Mouse (Mus musculus): ENCODE results near the gene Tollip. TPM values are rescaled to one million over a fixed set of nuclear protein-coding genes. Genes with fewer than 3 reads are reported as not detected.

The Tollip gene
- 50.1 TPM for polyA plus RNA-seq (2014; fragmentation: Illumina TruSeq; extraction: RNeasy Lipid Tissue Mini Kit (QIAGEN cat#74804); ENCODE audit: low read depth, low replicate concordance)

DNA sequence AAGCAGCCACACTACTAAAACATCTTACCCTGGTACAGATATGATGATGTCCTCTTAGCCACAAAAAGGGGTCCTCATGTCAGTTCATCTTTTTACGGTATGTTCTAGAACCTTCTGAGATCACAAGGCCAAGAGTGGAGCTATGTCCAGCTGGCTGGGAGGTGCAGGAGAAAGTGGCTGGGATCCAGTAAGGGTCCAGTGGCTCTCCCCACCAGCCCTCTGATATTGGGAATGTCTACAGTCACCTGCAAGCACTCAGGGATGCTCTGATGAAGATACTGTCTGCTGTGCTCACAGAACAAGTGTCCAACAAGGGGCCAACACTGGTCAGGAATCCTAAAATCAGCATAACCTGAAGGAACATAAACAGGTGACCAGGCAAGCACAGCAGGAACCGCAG lies at the start of gene Tollip:
Gene Tollip (minus strand): TSS at position 101 of the 400 bp plus-strand sequence.

DNA sequence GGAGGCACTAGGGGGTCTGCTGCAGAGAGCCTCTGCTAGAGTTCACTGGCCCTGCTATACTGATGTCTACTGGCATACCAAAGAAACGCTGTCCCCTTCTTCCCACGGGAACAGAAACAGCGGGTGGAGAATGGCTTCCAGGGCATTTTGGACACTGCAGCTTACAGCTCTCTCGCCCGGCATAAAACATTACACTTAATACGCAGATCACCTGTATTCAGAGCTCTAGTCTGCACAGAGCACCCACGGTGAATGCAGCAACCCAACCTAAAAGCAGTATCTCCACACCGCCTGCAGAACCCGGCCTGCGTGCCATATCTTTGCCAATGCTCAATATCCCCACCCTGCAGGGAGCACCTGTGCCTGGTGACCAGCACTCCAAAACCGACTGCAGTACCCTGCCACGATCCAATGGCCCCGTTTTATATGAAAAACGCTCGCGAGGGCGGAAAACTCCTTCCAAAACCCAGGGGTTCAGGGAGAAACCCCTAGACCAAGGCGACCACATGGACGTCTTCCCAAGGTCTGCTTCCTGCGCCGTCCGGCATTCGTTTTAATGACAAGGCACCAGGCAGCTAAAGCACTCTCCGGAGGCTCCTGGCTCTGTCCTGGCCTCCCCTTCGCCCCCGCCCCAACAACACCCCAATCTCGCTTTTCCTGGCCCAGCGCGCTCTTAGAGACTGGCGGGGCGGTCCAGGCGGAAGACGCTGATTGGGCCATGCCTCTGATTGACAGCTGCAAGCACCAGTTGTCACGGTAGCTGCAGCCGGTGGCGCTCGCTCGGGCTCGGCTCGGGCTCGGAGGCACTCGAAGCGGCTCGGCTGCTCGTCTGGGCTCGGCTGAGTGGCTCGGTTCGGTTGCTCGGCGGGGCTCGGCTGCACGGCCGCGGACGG lies 30.8 kb upstream of the Tollip start, which contains the start of gene Brsk2:
Gene Brsk2 (plus strand): TSS at position 846 of the 893 bp plus-strand sequence.

DNA sequence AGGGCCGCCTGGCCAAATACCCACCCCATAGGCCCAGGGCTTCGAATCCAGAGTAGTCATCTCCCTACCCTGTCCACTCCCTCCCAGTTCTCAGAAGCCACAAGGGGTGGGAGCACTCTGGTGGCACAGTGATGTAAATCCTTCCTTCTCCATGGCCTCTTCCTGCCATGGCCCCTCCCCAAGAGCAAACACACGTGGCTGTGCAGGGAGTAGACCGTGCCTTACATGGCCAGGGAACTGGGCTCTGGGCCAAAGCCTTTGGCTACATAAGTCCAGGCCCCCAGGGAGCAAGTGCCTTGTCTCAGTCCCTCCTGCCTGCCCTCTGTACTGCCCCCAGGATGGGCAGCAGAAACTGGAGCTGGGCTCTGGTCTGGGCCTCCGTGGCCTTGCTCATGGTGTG lies 79.5 kb downstream of the Tollip start, which contains the start of gene Muc5b:
Gene Muc5b (plus strand): TSS at position 292 of the 400 bp plus-strand sequence.

Other genes starting within 250 kb of the Tollip start
- gene Muc2, start 228.2 kb downstream of the Tollip start, polyA plus RNA-seq (2014; fragmentation: Illumina TruSeq; extraction: RNeasy Lipid Tissue Mini Kit (QIAGEN cat#74804); ENCODE audit: low read depth, low replicate concordance), result not detected
- gene Muc5ac, start 129.5 kb downstream of the Tollip start, polyA plus RNA-seq (2014; fragmentation: Illumina TruSeq; extraction: RNeasy Lipid Tissue Mini Kit (QIAGEN cat#74804); ENCODE audit: low read depth, low replicate concordance), result not detected
- not detected for gene Muc5b, start 79.4 kb downstream of the Tollip start, polyA plus RNA-seq (2014; fragmentation: Illumina TruSeq; extraction: RNeasy Lipid Tissue Mini Kit (QIAGEN cat#74804); ENCODE audit: low read depth, low replicate concordance)
- not detected for gene Brsk2, start 31.2 kb upstream of the Tollip start, polyA plus RNA-seq (2014; fragmentation: Illumina TruSeq; extraction: RNeasy Lipid Tissue Mini Kit (QIAGEN cat#74804); ENCODE audit: low read depth, low replicate concordance)
- gene Mob2, start 142.6 kb upstream of the Tollip start, polyA plus RNA-seq (2014; fragmentation: Illumina TruSeq; extraction: RNeasy Lipid Tissue Mini Kit (QIAGEN cat#74804); ENCODE audit: low read depth, low replicate concordance), result 47.0 TPM
- 26.2 TPM for gene Dusp8, start 177.3 kb upstream of the Tollip start, polyA plus RNA-seq (2014; fragmentation: Illumina TruSeq; extraction: RNeasy Lipid Tissue Mini Kit (QIAGEN cat#74804); ENCODE audit: low read depth, low replicate concordance)
- not detected for gene Gm45618, start 202.2 kb upstream of the Tollip start, polyA plus RNA-seq (2014; fragmentation: Illumina TruSeq; extraction: RNeasy Lipid Tissue Mini Kit (QIAGEN cat#74804); ENCODE audit: low read depth, low replicate concordance)
- not detected for gene Gm39115, start 217.5 kb upstream of the Tollip start, polyA plus RNA-seq (2014; fragmentation: Illumina TruSeq; extraction: RNeasy Lipid Tissue Mini Kit (QIAGEN cat#74804); ENCODE audit: low read depth, low replicate concordance)
- gene Gm45337, start 226.1 kb upstream of the Tollip start, polyA plus RNA-seq (2014; fragmentation: Illumina TruSeq; extraction: RNeasy Lipid Tissue Mini Kit (QIAGEN cat#74804); ENCODE audit: low read depth, low replicate concordance), result not detected
- not detected for gene Gm29735, start 238.6 kb upstream of the Tollip start, polyA plus RNA-seq (2014; fragmentation: Illumina TruSeq; extraction: RNeasy Lipid Tissue Mini Kit (QIAGEN cat#74804); ENCODE audit: low read depth, low replicate concordance)
- not detected for gene Gm4553, start 247.2 kb upstream of the Tollip start, polyA plus RNA-seq (2014; fragmentation: Illumina TruSeq; extraction: RNeasy Lipid Tissue Mini Kit (QIAGEN cat#74804); ENCODE audit: low read depth, low replicate concordance)